Mouse (Mus musculus) heart, postnatal 25 days (tissue): ENCODE data around the gene Ogdhl. TPM values are rescaled to one million over a fixed set of nuclear protein-coding genes. Genes with fewer than 3 reads are reported as not detected.

Source experiments
- DNase-seq: peaks from one replicate; pipeline ENCODE4 v3.0.0; 2022; ENCODE audit warnings: low spot score
- intact Hi-C: fragments of 180-260 bp; cut with DNase I; formaldehyde crosslinking; loops from one replicate; pipeline ENCODE4 v1.15.1; 2025
- total RNA-seq, 2 experiments: library from RNA; stranded (reverse); gene quantifications; 2 replicates each; pipeline ENCODE4 v1.2.3; 2021

Gene Ogdhl
- total RNA-seq, 2 experiments from 2014 or later = 78.0 to 92.1 TPM

DNA sequence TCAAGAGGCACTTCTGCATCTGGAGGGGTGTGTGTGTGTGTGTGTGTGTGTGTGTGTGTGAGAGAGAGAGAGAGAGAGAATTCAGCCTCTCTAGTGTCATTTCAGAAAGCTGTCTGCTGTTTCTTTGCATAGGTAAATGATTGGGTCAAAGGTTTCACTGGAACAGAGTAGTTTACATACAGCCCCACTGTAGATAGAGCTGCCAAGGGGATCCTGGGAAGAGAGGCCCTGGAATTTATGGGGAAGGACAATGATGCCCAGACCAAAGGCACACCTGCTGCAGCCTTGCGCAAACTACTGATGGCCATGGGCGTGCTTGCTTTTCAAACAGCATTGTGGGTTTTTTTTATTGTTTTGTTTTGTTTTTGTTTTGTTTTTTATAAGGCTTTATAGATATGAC is 50.7 kb downstream of the Ogdhl start:
- intact Hi-C loops = no loop called here

DNA sequence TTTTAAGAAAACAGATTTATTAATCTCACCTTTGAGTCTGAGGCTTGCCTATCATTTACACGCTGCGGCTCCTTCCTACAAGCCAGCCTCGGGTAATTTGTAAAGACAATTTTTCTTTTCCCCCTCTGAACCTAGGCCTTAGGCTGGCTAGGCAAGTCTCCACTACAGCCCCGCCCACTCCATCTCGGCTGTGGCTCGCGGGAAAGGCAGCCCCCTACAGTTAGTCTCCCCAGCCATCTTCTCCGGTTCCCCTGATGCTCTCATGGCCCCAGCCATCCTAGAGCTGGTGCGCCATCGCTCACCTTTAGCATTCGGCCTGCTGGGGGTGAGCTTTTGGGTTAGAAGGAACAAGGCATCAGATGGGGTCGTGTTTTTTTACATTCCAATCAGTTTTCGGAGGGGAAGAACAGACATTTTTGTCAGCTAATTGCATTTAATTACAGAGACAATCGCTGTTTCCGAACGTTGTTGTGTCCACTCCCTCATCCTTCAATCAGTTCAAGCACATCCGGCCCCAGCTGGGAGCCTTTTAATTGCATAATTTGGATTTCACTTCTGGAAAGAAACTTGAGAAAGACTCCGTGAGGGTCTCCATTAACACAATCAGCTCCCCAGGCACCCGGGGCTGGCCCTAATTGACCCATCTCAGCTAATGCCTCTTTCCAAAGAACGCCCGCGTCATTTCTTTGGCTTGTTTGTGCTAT is 57.7 kb downstream of the Ogdhl start:
- intact Hi-C loops = no loop called here
- no peak for DNase-seq

More for the DNA sequence above, 50.7 kb downstream of the Ogdhl start:
- DNase-seq = no peak

DNA sequence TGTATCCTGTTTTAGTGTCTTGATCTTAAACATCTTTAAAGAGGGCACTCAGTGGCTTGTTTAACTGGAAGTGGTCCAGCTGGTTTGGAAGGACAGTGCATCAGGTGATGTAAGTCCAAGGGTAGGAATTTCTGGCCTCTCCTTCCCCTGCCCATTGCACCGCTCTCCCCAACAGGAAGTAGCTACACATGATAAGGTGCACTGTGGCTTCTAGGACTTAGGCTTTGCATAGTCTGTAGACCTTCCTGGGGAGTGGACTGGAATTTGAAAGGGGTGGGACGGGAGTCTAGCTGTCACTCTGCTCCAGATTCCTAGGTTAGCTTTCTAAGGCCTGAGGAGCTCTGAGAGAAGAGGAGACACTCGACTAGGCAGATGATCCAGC is 58.3 kb downstream of the Ogdhl start:
- no peak for DNase-seq
- intact Hi-C loops = no loop called here

DNA sequence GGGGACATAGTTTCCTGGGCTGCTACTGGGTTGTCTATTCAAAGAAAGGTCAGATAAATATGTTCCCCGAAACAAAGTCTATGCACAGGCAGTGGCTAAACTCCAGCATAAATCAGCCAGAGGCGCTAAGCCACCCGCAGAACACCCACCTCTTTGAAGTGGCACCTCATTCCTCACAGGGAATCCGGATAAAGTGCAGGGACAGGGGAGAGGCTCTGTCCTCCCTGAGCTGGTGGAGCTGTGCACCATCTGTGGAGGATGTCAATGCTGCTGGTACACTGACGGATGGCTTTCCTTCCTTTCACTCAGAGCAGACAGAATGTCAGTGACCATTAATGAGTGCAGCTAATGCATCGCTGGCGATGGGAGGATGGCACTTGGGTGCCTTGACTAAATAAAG is 59.2 kb downstream of the Ogdhl start:
- intact Hi-C loops = no loop called here
- DNase-seq = no peak

DNA sequence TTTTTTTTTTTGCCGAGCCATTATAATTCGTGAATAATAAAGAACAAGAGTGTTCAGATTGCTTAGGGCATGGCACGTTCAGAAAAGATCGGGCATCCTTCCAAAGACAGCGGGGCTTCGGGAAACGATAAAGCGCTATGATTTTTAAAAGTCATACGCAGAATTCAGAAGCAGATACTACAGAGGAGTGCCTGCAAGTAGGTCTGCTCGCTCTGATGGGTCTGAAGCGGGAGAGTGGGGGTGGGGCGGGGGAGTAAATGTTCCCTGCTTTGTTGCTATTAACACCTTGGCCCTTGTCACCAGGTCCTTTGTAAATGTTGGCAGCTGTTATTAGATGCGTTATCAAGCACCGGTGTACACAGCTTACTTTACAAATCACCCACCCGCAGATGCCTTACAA is 59.8 kb downstream of the Ogdhl start:
- DNase-seq = no peak
- intact Hi-C loops = no loop called here

DNA sequence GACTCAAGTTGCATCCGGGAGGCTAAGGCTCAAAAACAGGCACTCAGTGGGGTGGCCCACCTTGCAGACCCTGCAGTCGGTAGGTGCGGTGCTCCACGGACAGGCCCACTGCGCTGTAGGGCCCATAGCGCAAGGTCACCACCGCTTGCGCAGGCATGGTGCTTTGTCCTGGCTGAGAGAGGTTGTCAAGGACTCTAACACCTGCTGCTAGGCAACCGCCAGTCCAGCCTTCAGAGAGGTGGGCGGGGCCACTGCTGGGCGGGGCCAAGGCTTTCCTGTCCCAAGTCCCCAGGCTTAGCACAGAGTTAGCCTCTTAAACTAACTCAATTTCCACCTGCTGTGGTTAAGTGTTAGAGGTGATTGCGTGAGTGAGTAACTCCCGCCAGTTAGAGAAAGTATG is 66.4 kb downstream of the Ogdhl start, which contains the start of gene 1700024G13Rik:
Gene 1700024G13Rik (minus strand): TSS at position 196 of the 400 bp plus-strand sequence.
- intact Hi-C loops = no loop called here
- no peak for DNase-seq

Other genes starting within 250 kb of the Ogdhl start
- gene Oxnad1, start 236.6 kb upstream of the Ogdhl start, total RNA-seq = 10 to 100 TPM; 50.4 to 56.2 TPM
- gene Dph3, start 236.3 kb upstream of the Ogdhl start, total RNA-seq = 10 to 100 TPM; 88.8 to 91.0 TPM
- gene Msmb, start 180.0 kb upstream of the Ogdhl start, total RNA-seq = not detected
- gene Ncoa4, start 162.2 kb upstream of the Ogdhl start, total RNA-seq = 100 to 1,000 TPM; 126 TPM
- gene Timm23, start 120.1 kb upstream of the Ogdhl start, total RNA-seq = 100 to 1,000 TPM; 209 to 233 TPM
- gene Parg, start 120.1 kb upstream of the Ogdhl start, total RNA-seq = 10 to 100 TPM; 21.7 to 22.1 TPM
- not detected for gene 1700024G13Rik, start 66.4 kb downstream of the Ogdhl start, total RNA-seq
- not detected for gene Slc18a3, start 142.8 kb downstream of the Ogdhl start, total RNA-seq
- not detected for gene Chat, start 144.0 kb downstream of the Ogdhl start, total RNA-seq
- 1 to 10 TPM; 3.8 to 4.3 TPM for gene Ercc6, start 191.5 kb downstream of the Ogdhl start, total RNA-seq